Mouse (Mus musculus) olfactory bulb, adult 2 months (tissue): ENCODE measurements around the gene Grip1.

Source experiments
- CTCF ChIP-seq: fragments of 200-500 bp; IDR thresholded peaks from 2 replicates; pipeline ENCODE4 v1.5.1; 2012; ENCODE audit warnings: low read depth, mild to moderate bottlenecking, low read length, moderate library complexity; ENCODE audit not compliant: insufficient read depth
- POLR2A ChIP-seq: fragments of 200-500 bp; IDR thresholded peaks from 2 replicates; pipeline ENCODE4 v1.6.1; 2012; ENCODE audit warnings: mild to moderate bottlenecking, low read depth, low read length, moderate library complexity; ENCODE audit not compliant: insufficient read depth

- TF ChIP-seq POLR2A = no peak
- no peak for TF ChIP-seq CTCF
Measured at GRCm38 (mm10) chr10:119932794-119933193, 479.2 kb downstream of the Grip1 start.
